Mouse (Mus musculus) testis, postnatal 14 days (tissue): ENCODE results near the gene Krt2.

Experiments used
- DNase-seq: peaks from one replicate; pipeline ENCODE4 v3.0.0; 2021; ENCODE audit warnings: low spot score

Krt2 gene

GRCm38 (mm10) chr15:101772080-101772710 lies 45.8 kb downstream of the Krt2 start:
- no peak for DNase-seq

GRCm38 (mm10) chr15:101770226-101770625 lies 47.7 kb downstream of the Krt2 start:
- no peak for DNase-seq
